Mouse (Mus musculus) right cerebral cortex, postnatal 4 days (tissue): Measurements from ENCODE around the gene Vps13d.

Source experiments
- DNase-seq: peaks from one replicate; pipeline ENCODE4 v3.0.0-alpha.2; 2022

Gene Vps13d

DNA sequence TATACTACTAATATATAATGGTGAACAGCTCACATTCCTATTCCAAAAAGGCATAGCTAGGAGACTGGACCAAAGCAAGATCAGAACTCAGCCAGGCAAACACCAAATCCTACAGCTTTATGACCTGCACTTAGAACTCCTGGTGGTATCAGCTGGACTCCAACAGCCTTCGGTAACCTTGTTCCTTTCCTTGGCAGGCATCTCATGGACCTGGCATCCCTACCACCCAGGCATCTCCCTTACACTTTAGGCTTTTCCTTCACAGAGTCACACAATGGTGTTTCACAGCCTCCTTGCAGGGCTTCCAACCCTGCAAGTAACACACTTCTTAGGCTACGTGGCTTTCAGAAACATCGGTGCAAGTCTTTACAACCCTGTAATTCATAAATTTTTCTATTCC, 226.4 kb downstream of the Vps13d start:
- DNase-seq, result no peak

DNA sequence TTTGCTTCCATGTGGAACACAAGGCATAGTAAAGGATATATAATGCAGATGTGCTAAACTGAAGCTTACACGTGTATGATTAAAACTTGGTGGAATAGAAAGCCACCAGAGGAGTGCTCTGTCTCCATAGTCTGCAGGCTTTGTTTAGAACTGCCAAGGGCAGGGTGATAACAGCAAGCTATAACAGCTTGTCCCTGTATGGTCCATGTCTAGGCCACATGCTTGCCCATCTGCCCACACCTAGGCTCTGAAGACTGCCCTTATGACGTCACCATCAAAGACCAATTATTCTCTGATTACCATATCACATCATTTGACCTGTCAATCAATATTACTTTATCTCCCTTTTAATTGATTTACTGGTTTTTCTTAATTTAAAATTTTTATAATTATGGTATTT, 229.6 kb downstream of the Vps13d start:
- DNase-seq, result no peak

DNA sequence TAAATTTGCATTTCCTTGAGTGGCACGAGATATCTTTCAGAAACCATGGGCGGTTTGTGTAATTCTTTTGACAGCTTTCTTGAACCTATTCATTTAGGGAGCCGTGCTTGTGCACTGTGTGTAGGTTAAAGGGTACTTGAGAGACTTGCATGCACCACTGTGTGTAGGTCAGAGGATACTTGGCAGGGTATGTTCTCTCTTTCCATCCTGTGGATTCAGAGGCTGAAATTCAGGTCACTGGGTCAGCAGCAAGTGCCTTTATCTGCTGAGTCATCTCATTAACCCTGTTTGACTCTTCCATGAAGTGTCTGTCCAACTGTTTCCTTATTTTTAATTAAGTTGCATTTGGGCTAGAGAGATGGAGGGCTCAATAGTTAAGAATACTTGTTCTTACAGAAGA, 233.1 kb downstream of the Vps13d start:
- no peak for DNase-seq

DNA sequence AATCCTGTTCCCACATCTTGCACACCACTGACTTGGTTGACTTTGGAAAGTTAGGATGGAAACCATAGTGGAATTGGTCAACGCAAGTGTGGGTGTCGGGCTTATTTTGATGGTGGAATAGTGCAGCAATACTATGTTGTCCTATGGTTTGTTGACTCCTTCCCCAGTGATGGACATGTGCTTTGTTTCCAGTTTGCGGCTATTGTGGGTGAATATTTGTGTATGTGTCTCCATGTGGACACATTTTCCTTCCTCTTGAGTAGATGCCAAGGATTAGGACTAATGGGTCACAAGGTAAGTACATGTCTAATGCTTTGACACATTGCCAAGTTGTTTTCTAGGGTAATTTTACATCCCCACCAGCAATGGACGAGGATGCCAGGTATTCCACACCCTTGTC, 233.6 kb downstream of the Vps13d start:
- no peak for DNase-seq

DNA sequence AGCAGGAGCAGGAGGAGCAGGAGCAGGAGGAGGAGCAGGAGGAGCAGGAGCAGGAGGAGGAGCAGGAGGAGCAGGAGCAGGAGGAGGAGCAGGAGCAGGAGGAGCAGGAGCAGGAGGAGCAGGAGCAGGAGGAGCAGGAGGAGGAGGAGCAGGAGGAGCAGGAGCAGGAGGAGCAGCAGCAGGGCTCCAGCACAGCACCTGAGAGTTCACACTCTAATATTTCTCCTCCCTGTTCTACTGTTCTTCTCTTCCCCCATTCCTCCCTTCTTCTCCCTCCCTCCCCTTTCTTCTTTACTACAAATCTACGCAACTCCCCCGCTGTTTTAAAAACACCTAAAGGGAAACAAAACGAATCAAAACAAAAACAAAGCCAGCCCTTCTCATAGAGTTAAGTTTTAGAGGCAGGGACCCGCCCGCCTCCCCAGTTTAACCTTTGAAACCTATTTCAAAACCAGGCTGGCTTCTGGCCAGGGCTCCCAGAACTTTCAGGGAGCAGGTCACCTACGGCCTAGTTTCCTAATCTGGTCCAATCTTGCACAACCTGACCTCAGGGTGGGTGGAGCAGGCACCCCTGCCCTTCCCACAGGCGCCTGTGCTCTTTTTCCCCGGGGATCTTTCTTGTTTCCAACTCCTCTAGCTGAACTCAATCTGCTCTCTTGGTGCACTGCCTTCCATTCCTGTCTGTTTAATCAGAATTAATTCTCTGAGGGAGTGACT, 234.5 kb downstream of the Vps13d start:
- no peak for DNase-seq

DNA sequence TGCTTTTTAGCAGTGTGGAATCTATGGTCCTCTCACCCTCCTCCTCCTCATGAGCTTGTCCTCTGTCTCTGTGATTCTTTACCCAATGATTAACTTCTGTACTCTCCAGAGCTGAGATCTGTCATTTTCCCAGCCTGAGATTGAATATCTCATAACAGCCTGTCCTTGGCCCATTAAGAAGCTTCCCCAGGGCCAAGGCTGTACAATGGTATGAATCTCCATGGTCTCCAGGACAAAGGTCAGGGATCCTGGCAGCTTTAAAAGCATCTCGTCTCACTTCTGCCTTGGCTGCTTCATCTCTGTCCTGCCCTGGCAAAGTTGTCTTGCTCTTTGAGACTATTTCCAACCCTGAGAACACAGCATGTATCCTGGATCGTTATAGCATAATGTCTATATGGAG, 237.1 kb downstream of the Vps13d start:
- DNase-seq, result no peak

DNA sequence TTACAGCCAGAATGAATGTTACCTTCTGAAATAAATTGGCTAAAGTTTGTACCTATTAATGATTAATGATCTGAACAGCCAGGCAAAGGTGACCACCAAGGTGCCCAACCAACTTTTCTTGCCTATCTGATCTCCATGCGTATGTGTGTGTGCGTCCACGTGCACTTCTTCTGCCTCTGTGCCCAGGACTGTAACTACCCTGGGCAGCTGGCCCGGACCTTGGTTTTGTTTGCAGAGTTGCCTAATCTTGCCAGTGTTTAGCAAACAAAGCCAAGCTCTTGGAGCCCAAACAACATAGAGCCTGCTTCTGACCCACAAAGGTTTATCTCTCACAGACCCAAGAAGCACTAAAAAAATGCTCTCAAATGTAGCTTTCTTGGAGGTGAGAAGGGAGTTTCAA, 237.6 kb downstream of the Vps13d start:
- no peak for DNase-seq

DNA sequence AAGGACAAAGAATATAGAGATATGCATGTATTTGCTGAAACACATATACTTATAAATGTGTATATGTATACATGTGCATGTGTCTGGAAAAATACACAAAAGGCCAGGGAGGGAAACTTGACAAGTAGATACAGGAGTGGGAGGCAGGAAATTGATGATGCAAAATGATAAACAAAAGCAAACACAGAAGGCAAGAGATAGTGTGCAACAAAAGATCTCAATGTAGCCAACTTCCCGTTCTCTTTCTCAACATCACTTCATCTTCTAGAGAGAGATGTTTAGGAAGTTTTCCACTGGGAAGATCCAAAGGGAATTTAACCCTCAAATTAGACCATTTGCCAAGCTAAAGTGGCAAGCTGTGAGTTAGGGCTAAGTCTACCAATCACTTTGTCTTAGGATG, 238.5 kb downstream of the Vps13d start:
- no peak for DNase-seq

DNA sequence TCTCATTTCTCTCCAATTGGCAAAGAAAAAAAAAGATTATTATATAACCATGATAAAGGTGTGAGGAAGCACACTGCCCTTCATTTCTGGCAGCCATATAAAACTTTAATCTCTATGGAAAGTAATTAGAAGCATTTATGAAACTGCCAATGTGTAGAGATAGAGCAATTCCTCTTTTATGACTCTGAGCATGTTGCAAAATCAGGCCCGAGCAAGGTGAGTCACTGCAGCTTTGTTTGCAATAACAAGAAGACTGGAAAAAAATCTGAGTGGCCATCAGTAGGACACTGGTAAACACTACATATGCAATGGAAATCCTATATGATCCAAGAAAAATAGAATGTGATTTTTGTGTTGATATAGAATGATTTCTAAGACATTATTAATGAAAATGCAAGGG, 238.9 kb downstream of the Vps13d start:
- DNase-seq, result no peak

DNA sequence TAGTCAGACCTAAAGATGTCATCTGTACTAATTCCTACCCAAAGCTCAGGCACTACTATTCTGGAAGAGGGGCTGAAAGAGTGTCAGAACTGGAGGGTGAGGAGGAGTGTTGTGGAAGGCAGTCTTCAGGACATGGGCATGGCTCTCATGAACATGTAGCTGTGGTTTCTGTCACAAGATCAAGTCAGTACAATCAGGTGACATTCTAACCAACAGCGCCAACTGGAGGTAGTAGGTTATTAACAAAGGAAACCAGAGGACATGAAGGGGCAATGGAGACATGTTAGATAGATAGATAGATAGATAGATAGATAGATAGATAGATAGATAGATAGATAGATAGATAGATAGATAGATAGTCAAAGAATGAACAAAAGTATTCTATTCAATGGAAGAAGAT, 241.4 kb downstream of the Vps13d start:
- no peak for DNase-seq

DNA sequence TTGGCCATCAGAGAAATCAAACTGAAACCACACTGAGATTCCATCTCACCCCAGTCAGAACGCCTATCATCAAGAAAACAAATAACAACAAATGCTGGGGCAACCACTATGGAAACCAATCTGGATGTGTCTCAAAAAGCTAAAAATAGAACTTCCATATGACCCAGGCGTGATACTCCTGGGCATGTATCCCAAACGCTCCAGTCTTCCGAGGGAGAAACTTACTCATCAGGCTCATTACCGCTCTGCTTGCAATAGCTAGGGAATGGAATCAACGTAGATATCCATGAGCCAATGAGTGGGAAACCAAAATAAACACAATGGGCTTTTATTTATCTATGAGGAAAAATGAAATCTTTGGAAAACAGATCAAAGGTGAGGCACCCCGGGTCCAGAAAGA, 242.9 kb downstream of the Vps13d start:
- DNase-seq, result no peak

DNA sequence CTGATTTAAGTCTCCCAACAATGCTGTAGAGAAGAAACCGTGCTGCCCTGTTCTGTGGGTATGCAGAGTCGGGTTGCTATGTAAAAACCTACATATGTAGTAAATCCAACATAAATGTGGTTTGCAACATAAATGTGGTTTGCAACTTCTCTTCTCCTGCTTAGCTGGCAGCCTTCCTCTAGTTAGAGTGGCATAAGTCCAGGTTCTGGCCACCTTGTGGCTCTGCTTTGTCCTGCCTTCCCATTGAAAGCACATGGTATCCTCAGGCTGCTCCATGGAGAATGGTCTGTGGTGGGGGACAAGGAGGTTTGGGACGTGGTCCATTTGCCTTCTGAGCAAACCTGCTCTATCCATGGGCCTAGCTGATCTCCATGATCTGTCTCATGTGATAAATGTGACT, 243.9 kb downstream of the Vps13d start:
- DNase-seq, result no peak

DNA sequence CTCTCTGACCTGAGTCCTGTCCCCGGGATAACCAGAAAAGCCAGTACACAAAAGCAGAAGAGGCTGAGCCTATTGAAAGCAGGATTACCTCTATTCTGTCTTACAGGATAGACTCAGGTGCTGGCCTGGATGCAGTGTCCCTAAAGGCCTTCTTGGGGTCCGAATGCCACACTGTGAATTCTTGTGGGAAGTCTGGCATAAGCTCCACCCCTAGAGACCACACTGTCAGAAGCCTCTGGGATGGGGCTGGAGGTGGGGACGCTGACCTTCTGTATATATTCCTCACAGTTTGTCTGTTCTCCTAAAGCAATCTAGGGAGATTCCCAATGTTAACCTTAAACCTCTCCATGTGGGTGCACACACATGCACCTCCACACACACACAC, 244.5 kb downstream of the Vps13d start:
- no peak for DNase-seq

DNA sequence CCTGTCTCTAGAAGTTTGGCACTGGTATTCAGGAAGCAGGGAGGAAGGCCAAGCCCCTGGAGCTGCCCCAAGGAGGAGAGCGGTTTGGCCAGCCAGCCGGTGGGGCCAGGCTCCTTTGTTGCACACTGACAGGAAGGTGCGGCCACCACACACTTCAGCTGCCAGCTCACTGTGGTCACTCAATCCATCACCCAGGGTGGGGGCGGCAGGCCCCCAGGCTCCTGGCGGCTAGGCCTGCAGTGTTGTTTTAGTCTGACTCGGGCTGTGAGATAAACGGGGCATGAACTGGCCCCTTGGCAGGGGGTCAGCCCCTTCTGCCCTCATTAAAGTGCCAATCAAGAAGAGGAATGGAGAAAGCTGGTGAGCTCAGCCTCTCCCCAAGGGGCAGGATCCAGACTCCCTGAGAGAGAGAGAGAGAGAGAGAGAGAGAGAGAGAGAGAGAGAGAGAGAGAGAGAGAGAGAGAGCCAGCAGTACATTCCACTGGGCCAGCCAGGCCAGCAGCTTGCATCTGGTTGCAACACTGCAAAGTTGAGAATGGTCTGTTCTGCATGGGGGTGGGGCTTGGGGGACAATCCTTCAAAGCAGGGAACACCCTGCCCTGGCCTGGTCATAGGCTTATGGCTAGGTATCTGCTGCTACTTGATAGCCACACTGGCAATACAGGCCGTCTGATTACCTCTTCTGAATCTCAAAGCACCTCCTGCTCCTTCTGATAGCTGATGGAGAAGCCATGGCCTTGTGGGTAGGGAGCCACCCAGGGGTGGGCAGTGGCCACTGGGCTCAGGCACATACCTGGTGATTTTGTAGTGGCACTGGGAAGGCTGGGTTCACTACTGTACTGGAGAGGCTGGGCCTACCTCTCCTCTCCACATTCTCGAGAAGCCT, 245.1 kb downstream of the Vps13d start:
- DNase-seq, result peak; percentile 30

DNA sequence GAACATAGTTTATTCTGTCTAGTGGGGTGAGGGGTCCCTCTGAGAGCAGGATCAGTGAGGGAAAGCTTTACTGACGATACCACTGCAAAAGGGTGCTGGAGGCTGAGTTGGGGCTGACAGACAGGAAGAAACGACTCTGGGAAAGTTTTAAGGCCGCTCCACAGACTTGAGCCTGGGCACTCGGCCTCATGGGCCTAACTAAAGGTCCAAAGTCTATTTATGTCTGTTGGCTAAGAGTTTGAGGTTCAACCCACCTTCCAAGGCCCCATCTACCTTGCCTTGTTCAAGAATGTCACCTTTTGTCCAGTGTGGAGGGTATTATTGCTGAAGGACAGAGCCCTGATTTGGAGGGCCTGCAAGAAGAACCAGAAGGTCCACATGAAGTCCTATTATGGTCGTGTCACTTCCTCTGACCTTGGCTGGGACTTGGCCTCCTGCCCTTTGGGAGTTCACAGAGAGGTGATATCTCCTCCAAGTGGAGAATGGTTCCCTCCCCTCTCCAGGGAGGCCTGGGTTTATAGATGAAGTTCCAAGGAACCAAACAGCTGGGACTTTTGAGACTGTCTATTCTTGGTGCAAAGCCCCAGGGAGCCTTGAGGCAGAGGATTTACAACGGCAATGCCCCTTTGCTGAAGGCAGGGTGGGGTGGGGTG, 246.9 kb downstream of the Vps13d start:
- no peak for DNase-seq

DNA sequence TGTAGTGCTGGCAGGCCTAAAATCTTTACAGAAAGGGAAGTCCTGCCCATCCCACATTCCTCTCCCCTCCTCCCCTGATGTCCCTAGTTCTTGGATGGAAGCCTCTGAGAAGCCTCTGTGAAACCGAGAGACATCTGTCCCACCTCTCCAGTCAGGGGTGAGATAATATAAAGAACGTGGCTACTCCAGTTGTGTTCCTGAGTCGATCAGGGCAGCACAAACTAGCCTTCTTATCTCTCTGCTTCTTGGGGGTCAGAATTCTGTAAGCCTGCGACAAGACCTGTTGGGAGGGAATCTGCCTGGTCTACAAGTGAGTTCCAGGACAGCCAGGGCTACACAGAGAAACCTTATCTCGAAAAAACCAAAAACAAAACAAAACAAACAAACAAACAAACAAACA, 251.5 kb downstream of the Vps13d start:
- DNase-seq, result no peak

DNA sequence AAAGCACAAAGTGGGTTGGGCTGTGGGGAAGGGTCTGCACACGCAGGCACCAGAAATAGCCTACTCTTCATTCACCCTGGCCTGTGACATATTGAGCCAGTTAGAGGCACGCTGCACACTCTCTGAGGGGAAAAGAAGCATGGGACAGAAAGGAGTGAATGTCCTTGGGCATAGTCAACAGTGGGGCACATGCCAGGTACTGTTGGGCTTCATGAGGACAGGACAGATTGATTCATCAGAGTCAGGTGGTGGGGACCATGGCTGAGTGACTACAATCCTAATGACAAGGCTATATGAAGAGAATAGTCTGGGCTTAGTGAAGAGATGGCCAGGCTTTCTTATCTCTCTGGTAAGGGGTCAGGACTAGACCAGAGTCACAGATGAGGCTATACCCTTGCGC, 252.4 kb downstream of the Vps13d start:
- no peak for DNase-seq

DNA sequence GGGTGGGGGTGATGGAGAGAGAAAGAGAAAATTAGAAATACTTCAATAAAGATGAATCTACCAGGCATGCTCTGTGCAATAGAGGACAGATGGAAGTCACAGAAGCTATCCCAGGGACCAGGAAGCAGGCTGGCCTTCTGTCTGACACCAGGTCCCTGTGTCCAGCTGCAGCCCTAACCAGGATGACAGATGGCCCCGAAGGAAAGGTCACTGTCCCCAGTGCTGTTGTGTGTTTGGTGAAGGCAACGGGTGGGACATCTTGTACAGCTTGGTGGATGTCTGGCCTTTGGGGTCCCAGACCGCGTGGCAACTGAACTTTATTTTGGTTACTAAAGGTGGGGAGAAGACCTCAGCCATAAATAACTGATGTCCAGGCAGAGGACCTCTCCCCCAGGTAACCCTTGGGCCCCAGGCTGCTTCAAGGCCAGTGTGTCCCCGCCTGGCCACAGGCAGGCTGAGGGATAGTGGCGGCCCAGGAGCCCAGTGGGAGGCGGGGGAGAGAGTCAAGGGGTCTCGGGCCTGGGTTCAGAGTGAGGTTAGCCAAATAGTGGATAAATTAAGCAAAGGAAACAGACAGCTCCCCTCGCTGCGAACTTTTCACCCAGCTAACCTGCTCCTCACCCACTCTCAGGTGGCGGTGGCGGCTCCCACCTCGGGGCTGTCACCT, 253.9 kb downstream of the Vps13d start:
- DNase-seq, result no peak

DNA sequence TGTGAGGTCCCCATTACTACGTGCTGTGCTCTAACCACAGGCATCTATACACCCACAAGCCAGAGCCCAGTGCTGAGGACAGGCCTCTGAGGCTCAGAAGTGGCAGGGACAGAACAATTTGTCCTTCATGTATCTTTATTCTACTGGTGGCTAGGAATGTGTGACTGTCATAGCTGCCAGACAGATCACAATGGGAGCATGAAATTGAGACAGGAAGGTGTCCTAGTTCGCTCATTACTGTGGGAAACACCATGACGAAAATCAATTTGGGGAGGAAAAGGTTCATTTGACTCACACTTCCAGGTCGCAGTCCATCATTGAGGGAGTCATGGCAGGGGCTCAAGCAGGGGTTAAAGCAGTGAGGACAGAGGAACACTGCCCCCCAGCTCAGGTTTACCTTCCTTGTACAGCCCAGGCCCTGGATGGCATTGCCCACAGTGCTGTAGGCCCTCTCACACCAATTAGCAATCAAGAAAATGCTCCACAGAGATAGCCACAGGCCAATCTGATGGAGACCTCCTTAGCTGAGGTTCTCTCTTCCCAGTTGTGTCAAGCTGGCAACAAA, 254.9 kb downstream of the Vps13d start:
- no peak for DNase-seq

DNA sequence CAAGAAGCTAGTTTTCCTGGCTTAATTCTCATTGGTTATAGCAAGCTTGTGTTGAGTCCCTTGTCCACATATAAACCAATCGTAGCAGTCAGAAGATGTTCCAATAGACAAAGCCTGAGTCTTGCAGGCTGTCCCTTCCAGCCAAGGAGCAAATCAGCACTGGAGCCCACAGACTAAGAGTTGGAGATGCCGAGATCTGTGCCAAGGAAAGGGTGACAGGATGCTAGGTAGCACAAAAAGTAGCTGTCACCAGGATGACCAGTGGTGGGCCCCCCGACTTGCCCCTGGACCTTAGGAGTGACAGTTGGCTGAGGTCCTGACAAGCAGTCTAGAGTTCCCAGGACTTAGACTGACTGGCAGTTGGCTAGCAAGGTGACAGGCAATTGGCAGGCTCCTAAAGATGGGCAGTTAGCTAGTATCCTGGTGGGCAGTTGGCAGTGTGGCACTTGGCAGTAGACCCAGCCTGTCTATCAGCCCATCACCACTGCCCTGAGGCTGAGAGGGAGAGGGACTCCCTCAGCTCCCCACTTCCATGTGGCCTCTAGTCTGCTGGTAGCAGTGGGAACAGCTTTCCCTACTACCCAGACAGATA, 258.1 kb downstream of the Vps13d start:
- peak; percentile 26 for DNase-seq

DNA sequence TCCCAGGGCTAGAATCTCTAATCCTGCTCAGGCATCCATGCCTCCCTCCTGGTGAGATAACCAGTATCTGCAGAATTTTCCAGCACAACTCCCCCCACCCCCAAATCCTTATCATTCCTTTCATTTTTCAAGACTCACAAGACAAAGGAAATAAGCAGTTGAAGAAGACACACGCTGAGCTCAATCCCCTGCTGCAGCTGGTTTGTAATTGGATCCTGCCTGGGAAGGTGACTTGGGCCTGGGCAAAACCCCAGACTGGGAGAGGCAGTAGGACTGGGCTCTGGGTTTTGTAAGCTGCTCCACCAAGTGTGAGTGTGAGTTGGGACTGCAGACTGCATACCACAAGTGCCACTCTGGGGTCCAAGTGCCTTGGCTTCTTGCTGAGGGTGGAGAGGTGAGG, 260.3 kb downstream of the Vps13d start:
- no peak for DNase-seq

DNA sequence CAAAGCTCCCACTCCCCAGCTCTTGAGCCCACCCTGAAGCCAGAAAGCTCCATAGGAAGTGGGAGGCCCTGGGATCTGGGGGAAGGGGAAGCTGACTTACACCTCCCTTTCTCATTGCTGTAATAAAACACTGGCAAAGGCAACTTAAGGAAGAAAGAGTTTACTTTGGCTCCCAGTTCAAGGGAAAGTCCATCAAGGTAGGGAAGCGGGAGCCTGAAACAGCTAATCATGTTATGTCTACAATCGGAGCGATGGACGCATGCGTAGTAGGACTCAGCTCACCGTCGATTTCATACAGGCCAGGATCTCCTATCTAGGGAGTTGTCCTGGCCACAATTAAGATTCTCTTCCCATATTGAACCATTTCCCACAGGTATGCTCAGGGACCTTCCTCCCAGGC, 263.6 kb downstream of the Vps13d start:
- no peak for DNase-seq

DNA sequence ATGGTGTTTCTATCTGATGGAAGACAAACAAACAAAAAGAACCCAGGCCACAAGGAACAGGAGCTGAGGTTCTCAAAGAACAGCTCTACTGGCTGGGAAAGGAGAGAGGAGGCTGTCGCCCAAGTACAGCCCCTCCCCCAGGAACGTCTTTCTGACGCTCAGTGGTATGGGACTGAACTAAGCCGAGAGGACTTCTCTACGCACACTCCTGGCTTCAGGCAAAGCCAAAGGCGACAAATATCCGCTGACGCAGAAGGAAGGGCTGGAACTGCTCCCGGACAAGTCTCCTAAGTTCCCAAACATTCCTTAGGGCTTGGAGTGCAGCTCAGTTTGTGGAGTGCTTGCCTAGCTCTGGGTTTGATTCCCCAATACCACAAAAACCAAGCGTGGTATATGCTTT, 264.4 kb downstream of the Vps13d start:
- DNase-seq, result no peak
